Mouse (Mus musculus) forebrain, embryonic 12.5 days (tissue): ENCODE results near the gene Arid1b. TPM values are rescaled to one million over a fixed set of nuclear protein-coding genes. Genes with fewer than 3 reads are reported as not detected.

Experiments
- ATAC-seq: fragments of 200-750 bp; cut with Nextera tagmentation; 2 replicates; pipeline ENCODE4 v1.8.0; 2017; ENCODE audit warnings: moderate TSS enrichment; ENCODE audit not compliant: low FRiP score
- H3K27ac ChIP-seq: fragments of 300-500 bp; sonication (generic); 2 replicates; pipeline ENCODE4 v1.5.1; 2016; ENCODE audit warnings: mild to moderate bottlenecking
- H3K27me3 ChIP-seq: fragments of 300-500 bp; sonication (generic); 2 replicates; pipeline ENCODE4 v1.6.1; 2016; ENCODE audit warnings: mild to moderate bottlenecking
- H3K36me3 ChIP-seq: fragments of 300-500 bp; sonication (generic); replicated peaks from 2 replicates; pipeline ENCODE4 v1.6.1; 2016; ENCODE audit warnings: mild to moderate bottlenecking
- H3K4me1 ChIP-seq: fragments of 300-500 bp; sonication (generic); 2 replicates; pipeline ENCODE4 v1.6.1; 2016
- H3K4me2 ChIP-seq: fragments of 300-500 bp; sonication (generic); 2 replicates; pipeline ENCODE4 v1.6.1; 2016; ENCODE audit warnings: mild to moderate bottlenecking, moderate library complexity
- H3K4me3 ChIP-seq: fragments of 300-500 bp; sonication (generic); replicated peaks from 2 replicates; pipeline ENCODE4 v1.5.1; 2016; ENCODE audit warnings: mild to moderate bottlenecking
- H3K9ac ChIP-seq: fragments of 300-500 bp; sonication (generic); 2 replicates; pipeline ENCODE4 v1.6.1; 2016; ENCODE audit warnings: mild to moderate bottlenecking
- H3K9me3 ChIP-seq: fragments of 300-500 bp; sonication (generic); 2 replicates; pipeline ENCODE4 v1.6.1; 2016
- WGBS: fragments of 180-500 bp; shearing (Covaris S2); methylation state at CpG from one replicate; pipeline ENCODE4 v1.1.7; 2016; 5-methylcytosine and 5-hydroxymethylcytosine counted together
- polyA plus RNA-seq: library from polyadenylated mRNA; unstranded; fragments of >200 nt; fragmentation: Nextera tagmentation; extraction: Ambion mirVana; gene quantifications from 2 replicates; pipeline ENCODE4 v1.2.1, GENCODE M21; 2016

Arid1b gene
- polyA plus RNA-seq, 1 experiment from 2014 or later: 17.4 TPM

GRCm38 (mm10) chr17:5297984-5298383 lies 303.9 kb downstream of the Arid1b start:
- Histone ChIP-seq H3K4me1 (peaks cover 48% of the 10 kb centered on the region), H3K9ac (no peak overlapping the region), H3K27me3 (no peaks in the 10 kb centered on the region), H3K36me3 (no peaks in the 10 kb centered on the region), H3K27ac (no peak overlapping the region), H3K9me3 (no peaks in the 10 kb centered on the region), H3K4me2 (no peak overlapping the region), H3K4me3 (no peak overlapping the region)
- WGBS: 91% methylated on average over 10 of the region's 10 CpGs
- no peak for ATAC-seq

GRCm38 (mm10) chr17:5298891-5299559 lies 304.9 kb downstream of the Arid1b start:
- Histone ChIP-seq H3K9me3 (no peaks in the 10 kb centered on the region), H3K9ac (no peak overlapping the region), H3K4me3 (no peak overlapping the region), H3K27ac (0 out of 2 replicates have a peak overlapping the region, but pooled peaks have one; percentile 50), H3K27me3 (no peaks in the 10 kb centered on the region), H3K4me2 (no peak overlapping the region), H3K4me1 (peaks cover 40% of the 10 kb centered on the region), H3K36me3 (no peaks in the 10 kb centered on the region)
- WGBS: 89% methylated on average over 5 of the region's 5 CpGs
- no peak for ATAC-seq

- no peak overlapping the region for H3K4me3 ChIP-seq
- no peak overlapping the region for H3K9ac ChIP-seq
- WGBS: 79% methylated on average over 11 of the region's 11 CpGs
- H3K4me2 ChIP-seq: no peak overlapping the region
- H3K9me3 ChIP-seq: no peaks in the 10 kb centered on the region
- peaks cover 9% of the 10 kb centered on the region for H3K4me1 ChIP-seq
- no peaks in the 10 kb centered on the region for H3K27me3 ChIP-seq
- H3K36me3 ChIP-seq: peaks cover 21% of the 10 kb centered on the region
- no peak overlapping the region for H3K27ac ChIP-seq
- ATAC-seq: no peak
Observed at GRCm38 (mm10) chr17:5302971-5303746, 309.0 kb downstream of the Arid1b start.

GRCm38 (mm10) chr17:5305783-5306477 lies 311.8 kb downstream of the Arid1b start:
- no peak overlapping the region for H3K27ac ChIP-seq
- no peaks in the 10 kb centered on the region for H3K27me3 ChIP-seq
- no peak overlapping the region for H3K4me2 ChIP-seq
- no peaks in the 10 kb centered on the region for H3K9me3 ChIP-seq
- no peak overlapping the region for H3K9ac ChIP-seq
- H3K4me1 ChIP-seq: peaks cover 20% of the 10 kb centered on the region
- no peak for ATAC-seq
- WGBS: 83% methylated on average over 10 of the region's 10 CpGs
- H3K36me3 ChIP-seq: peaks cover 21% of the 10 kb centered on the region
- no peak overlapping the region for H3K4me3 ChIP-seq

GRCm38 (mm10) chr17:5309930-5310329 lies 315.8 kb downstream of the Arid1b start:
- Histone ChIP-seq H3K9ac (no peak overlapping the region), H3K27me3 (no peaks in the 10 kb centered on the region), H3K4me3 (no peak overlapping the region), H3K4me2 (no peak overlapping the region), H3K27ac (peak overlapping the region; percentile 61; the same call in 1 of the 2 replicates), H3K4me1 (peaks cover 25% of the 10 kb centered on the region), H3K36me3 (peaks cover 21% of the 10 kb centered on the region), H3K9me3 (no peaks in the 10 kb centered on the region)
- peak; percentile 64; the same call in 1 of the 2 replicates for ATAC-seq
- 20% methylated on average over 5 of the region's 5 CpGs for WGBS

- 54% methylated on average over 11 of the region's 11 CpGs for WGBS
- peak; percentile 57; the same call in 1 of the 2 replicates for ATAC-seq
- Histone ChIP-seq H3K36me3 (peaks cover 20% of the 10 kb centered on the region), H3K9me3 (no peaks in the 10 kb centered on the region), H3K4me1 (peaks cover 25% of the 10 kb centered on the region), H3K27ac (peak overlapping the region; percentile 66), H3K4me3 (no peak overlapping the region), H3K4me2 (no peak overlapping the region), H3K27me3 (no peaks in the 10 kb centered on the region), H3K9ac (no peak overlapping the region)
Observed at GRCm38 (mm10) chr17:5310425-5310888, 316.3 kb downstream of the Arid1b start.

GRCm38 (mm10) chr17:5311062-5311461 lies 316.9 kb downstream of the Arid1b start:
- no peak overlapping the region for H3K4me3 ChIP-seq
- H3K27ac ChIP-seq: no peak overlapping the region
- H3K4me1 ChIP-seq: peaks cover 25% of the 10 kb centered on the region
- no peaks in the 10 kb centered on the region for H3K27me3 ChIP-seq
- WGBS: 91% methylated on average over 7 of the region's 7 CpGs
- no peak overlapping the region for H3K4me2 ChIP-seq
- peaks cover 14% of the 10 kb centered on the region for H3K36me3 ChIP-seq
- no peak overlapping the region for H3K9ac ChIP-seq
- ATAC-seq: no peak
- H3K9me3 ChIP-seq: no peaks in the 10 kb centered on the region

GRCm38 (mm10) chr17:5312307-5312706 lies 318.2 kb downstream of the Arid1b start:
- H3K27ac ChIP-seq: no peak overlapping the region
- peaks cover 21% of the 10 kb centered on the region for H3K4me1 ChIP-seq
- peaks cover 9% of the 10 kb centered on the region; the same call in 1 of the 2 replicates for H3K36me3 ChIP-seq
- H3K9me3 ChIP-seq: no peaks in the 10 kb centered on the region
- WGBS: 72% methylated on average over 5 of the region's 5 CpGs
- ATAC-seq: no peak
- no peak overlapping the region for H3K4me2 ChIP-seq
- H3K4me3 ChIP-seq: no peak overlapping the region
- no peak overlapping the region for H3K9ac ChIP-seq
- no peaks in the 10 kb centered on the region for H3K27me3 ChIP-seq

- H3K4me1 ChIP-seq: peaks cover 14% of the 10 kb centered on the region
- 60% methylated on average over 7 of the region's 7 CpGs for WGBS
- H3K9ac ChIP-seq: no peak overlapping the region
- H3K4me2 ChIP-seq: no peak overlapping the region
- no peak overlapping the region for H3K4me3 ChIP-seq
- no peak for ATAC-seq
- no peaks in the 10 kb centered on the region for H3K9me3 ChIP-seq
- H3K36me3 ChIP-seq: peaks cover 20% of the 10 kb centered on the region
- H3K27ac ChIP-seq: no peak overlapping the region
- H3K27me3 ChIP-seq: no peaks in the 10 kb centered on the region
Observed at GRCm38 (mm10) chr17:5314735-5315134, 320.6 kb downstream of the Arid1b start.

GRCm38 (mm10) chr17:5316489-5316888 lies 322.4 kb downstream of the Arid1b start:
- H3K27ac ChIP-seq: no peak overlapping the region
- H3K9ac ChIP-seq: no peak overlapping the region
- WGBS: 88% methylated on average over 7 of the region's 7 CpGs
- H3K9me3 ChIP-seq: no peaks in the 10 kb centered on the region
- H3K36me3 ChIP-seq: peaks cover 32% of the 10 kb centered on the region
- ATAC-seq: no peak
- peaks cover 2% of the 10 kb centered on the region; the same call in 1 of the 2 replicates for H3K27me3 ChIP-seq
- H3K4me3 ChIP-seq: no peak overlapping the region
- H3K4me1 ChIP-seq: 0 out of 2 replicates have a peak, but pooled peaks cover 7% of the 10 kb centered on the region
- no peak overlapping the region for H3K4me2 ChIP-seq

- H3K4me2 ChIP-seq: no peak overlapping the region
- peaks cover 4% of the 10 kb centered on the region; the same call in 1 of the 2 replicates for H3K27me3 ChIP-seq
- no peak for ATAC-seq
- peaks cover 35% of the 10 kb centered on the region for H3K4me1 ChIP-seq
- 84% methylated on average over 8 of the region's 8 CpGs for WGBS
- peaks cover 43% of the 10 kb centered on the region for H3K36me3 ChIP-seq
- H3K9me3 ChIP-seq: no peaks in the 10 kb centered on the region
- H3K9ac ChIP-seq: no peak overlapping the region
- no peak overlapping the region for H3K27ac ChIP-seq
- H3K4me3 ChIP-seq: no peak overlapping the region
Observed at GRCm38 (mm10) chr17:5321589-5322225, 327.6 kb downstream of the Arid1b start.

GRCm38 (mm10) chr17:5322594-5322993 lies 328.5 kb downstream of the Arid1b start:
- no peak overlapping the region for H3K9ac ChIP-seq
- 72% methylated on average over 9 of the region's 9 CpGs for WGBS
- H3K4me3 ChIP-seq: no peak overlapping the region
- ATAC-seq: no peak
- H3K9me3 ChIP-seq: no peaks in the 10 kb centered on the region
- H3K27ac ChIP-seq: no peak overlapping the region
- H3K27me3 ChIP-seq: peaks cover 9% of the 10 kb centered on the region; the same call in 1 of the 2 replicates
- H3K4me2 ChIP-seq: no peak overlapping the region
- H3K36me3 ChIP-seq: peaks cover 44% of the 10 kb centered on the region
- peaks cover 35% of the 10 kb centered on the region for H3K4me1 ChIP-seq
